Mouse (Mus musculus) liver, embryonic 14.5 days (tissue): Measurements from ENCODE around the gene Plcd3.

ENCODE experiments used
- CTCF ChIP-seq: IDR thresholded peaks from 2 replicates; pipeline ENCODE4 v1.5.1; 2016; ENCODE audit warnings: antibody characterized with exemption, low read depth, control low read depth
- EP300 ChIP-seq: IDR thresholded peaks from 2 replicates; pipeline ENCODE4 v1.6.1; 2016; ENCODE audit warnings: antibody characterized with exemption, low read depth

GRCm38 (mm10) chr11:103043982-103044381 lies 57.5 kb downstream of the Plcd3 start:
- TF ChIP-seq CTCF (no peak), EP300 (no peak)
